8 mouse cellular contexts compared by ENCODE assay signal in the genomic region with DNA sequence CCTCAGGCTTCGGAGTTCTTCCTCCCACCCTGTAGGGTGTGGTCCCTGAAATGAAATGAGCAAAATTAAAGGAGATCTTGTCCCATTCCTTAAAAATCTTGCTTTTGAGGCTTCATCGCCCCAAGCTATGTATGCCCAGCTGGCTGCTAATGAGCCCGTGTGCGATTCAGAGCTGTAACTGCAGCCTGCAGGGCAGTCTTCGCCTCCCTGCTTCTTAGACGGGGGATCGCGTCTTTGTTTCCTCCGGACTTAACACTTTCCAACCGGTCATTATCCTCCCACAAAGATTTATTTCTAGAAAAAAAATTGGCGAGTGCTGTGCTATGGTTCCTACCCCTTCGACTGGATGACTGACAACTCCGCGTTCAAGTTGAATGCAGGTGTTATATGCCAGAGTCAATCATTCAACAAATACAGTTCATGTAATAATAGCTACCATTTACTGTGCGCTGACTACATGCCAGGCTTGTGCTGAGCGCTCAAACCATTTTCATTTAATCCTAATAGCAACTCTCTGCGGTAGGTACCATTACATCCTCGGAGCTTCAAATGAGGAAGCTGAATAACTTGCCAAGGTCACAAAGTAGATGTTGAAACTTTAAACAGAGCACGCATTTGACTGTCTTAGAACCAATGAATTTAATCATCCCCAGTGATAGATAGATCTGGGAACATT. TPM values are rescaled to one million over a fixed set of nuclear protein-coding genes. Genes with fewer than 3 reads are reported as not detected.
A peak's percentile ranks its signal among the peaks of the same experiment; 100 is the strongest.
DNase-seq lines count a peak whose midpoint lies in the region; ATAC-seq and TF ChIP-seq lines count a peak whose summit lies in the region.

No protein-coding gene starts in this region.

- 4% methylated on average over 19 of the region's 19 CpGs for WGBS in liver, adult 2 months
- 6% methylated on average over 19 of the region's 19 CpGs for WGBS in hindbrain, embryonic 12.5 days

- DNase-seq in liver, adult 2 months (ENCODE audit: extremely low read depth, low read depth, low spot score) = peak; percentile 26
- no peak for DNase-seq in liver
- DNase-seq in left cerebral cortex, adult 8-10 months (ENCODE audit: low spot score in 2 of 2) = no peak
- DNase-seq in adrenal gland, postnatal 36 days = no peak
- DNase-seq in layer of hippocampus, adult 8-10 months (ENCODE audit: low spot score in 2 of 2) = no peak

- H3K36me3 ChIP-seq in liver, adult 2 months (ENCODE audit: control insufficient read depth, insufficient read depth, low read length) = no peaks in the 10 kb centered on the region
- no peaks in the 10 kb centered on the region for H3K36me3 ChIP-seq in hindbrain, embryonic 12.5 days

- peak overlapping the region; percentile 69 for H3K4me3 ChIP-seq in liver, adult 2 months (ENCODE audit: insufficient read depth, low read depth, low read length)
- peak overlapping the region; percentile 84 for H3K4me3 ChIP-seq in hindbrain, embryonic 12.5 days

- H3K4me1 ChIP-seq in liver, adult 2 months (ENCODE audit: control insufficient read depth, insufficient read depth, low read length) = peaks cover 16% of the 10 kb centered on the region
- peaks cover 34% of the 10 kb centered on the region for H3K4me1 ChIP-seq in hindbrain, embryonic 12.5 days

- H3K79me2 ChIP-seq in liver, adult 2 months (ENCODE audit: control insufficient read depth, insufficient read depth, low read length) = peaks cover 6% of the 10 kb centered on the region; the same call in 1 of the 2 replicates

- no peak for TF ChIP-seq CTCF in liver, adult 2 months (IDR thresholded peaks at IDR 0.05; ENCODE audit: low read depth, low read length)

- H3K9me3 ChIP-seq in hindbrain, embryonic 12.5 days (replicated peaks) = no peaks in the 10 kb centered on the region

- peak overlapping the region; percentile 82 for H3K9ac ChIP-seq in liver, adult 2 months (ENCODE audit: low read depth, low read length)
- peak overlapping the region; percentile 76 for H3K9ac ChIP-seq in hindbrain, embryonic 12.5 days

- peak overlapping the region; percentile 94 for H3K27ac ChIP-seq in liver, adult 2 months (replicated peaks; ENCODE audit: insufficient read depth, low read depth, low read length)
- peak overlapping the region; percentile 100 for H3K27ac ChIP-seq in hindbrain, embryonic 12.5 days

- H3K4me2 ChIP-seq in hindbrain, embryonic 12.5 days (replicated peaks) = peak overlapping the region; percentile 74

- ATAC-seq in common myeloid progenitor, adult 5-6 weeks (replicated peaks; ENCODE audit: low read depth, poor library complexity, severe bottlenecking) = peak; percentile 7
- ATAC-seq in hindbrain, embryonic 12.5 days (ENCODE audit: low FRiP score) = 0 out of 2 replicates have a peak, but pooled peaks have one; percentile 0
- ATAC-seq in megakaryocyte progenitor cell, adult 5-6 weeks (replicated peaks; ENCODE audit: poor library complexity) = peak; percentile 9

- no peaks in the 10 kb centered on the region for H3K27me3 ChIP-seq in liver, adult 2 months (ENCODE audit: control insufficient read depth, insufficient read depth, low read length)
- H3K27me3 ChIP-seq in hindbrain, embryonic 12.5 days = no peaks in the 10 kb centered on the region

- no peak for TF ChIP-seq POLR2A in liver, adult 2 months (IDR thresholded peaks at IDR 0.05; ENCODE audit: extremely low read depth, insufficient read depth, low read length)

RNA-seq across cellular contexts. Expression of gene Cap1, which starts 0.9 kb away (rescaled TPM):
- total RNA-seq in liver, adult 2 months (2014; rRNA removed) = 52.6 and 55.7 TPM in 2 replicates
- polyA plus RNA-seq in liver, adult 2 months (2012; rRNA removed) = 33.7 and 38.2 TPM in 2 replicates
- total RNA-seq in common myeloid progenitor, adult 5-6 weeks (2017) = 114 and 153 TPM in 2 replicates
- 55.6 and 70.6 TPM in 2 replicates for polyA plus RNA-seq in hindbrain, embryonic 12.5 days (2016; fragmentation: Nextera tagmentation; extraction: Ambion mirVana)
- 125 and 140 TPM in 2 replicates for total RNA-seq in megakaryocyte progenitor cell, adult 5-6 weeks (2015)
- total RNA-seq in megakaryocyte progenitor cell, adult 5-6 weeks (2017) = 169 and 175 TPM in 2 replicates
- 100 to 1,000 TPM; 300 to 310 (median 302) TPM for total RNA-seq in left cerebral cortex, adult 8-10 months (2022)
- total RNA-seq in adrenal gland, postnatal 36 days (2021) = 100 to 1,000 TPM; 139 to 163 TPM
- total RNA-seq in layer of hippocampus, adult 8-10 months (2022) = 100 to 1,000 TPM; 280 to 333 (median 312) TPM

RNA-seq across cellular contexts. Expression of gene Ppt1, which starts 50.7 kb away (rescaled TPM):
- 16.6 and 18.7 TPM in 2 replicates for total RNA-seq in liver, adult 2 months (2014; rRNA removed)
- 14.1 and 15.3 TPM in 2 replicates for polyA plus RNA-seq in liver, adult 2 months (2012; rRNA removed)
- total RNA-seq in common myeloid progenitor, adult 5-6 weeks (2017) = 52.5 and 64.8 TPM in 2 replicates
- 73.1 and 73.5 TPM in 2 replicates for polyA plus RNA-seq in hindbrain, embryonic 12.5 days (2016; fragmentation: Nextera tagmentation; extraction: Ambion mirVana)
- total RNA-seq in megakaryocyte progenitor cell, adult 5-6 weeks (2015) = 120 and 123 TPM in 2 replicates
- total RNA-seq in megakaryocyte progenitor cell, adult 5-6 weeks (2017) = 71.5 and 79.3 TPM in 2 replicates
- total RNA-seq in left cerebral cortex, adult 8-10 months (2022) = 100 to 1,000 TPM; 107 to 115 (median 111) TPM
- 10 to 100 TPM; 65.3 to 82.9 TPM for total RNA-seq in adrenal gland, postnatal 36 days (2021)
- total RNA-seq in layer of hippocampus, adult 8-10 months (2022) = 100 to 1,000 TPM in 3 of 4 experiments, 10 to 100 TPM in 1; 91.5 to 118 (median 113) TPM
